Mouse (Mus musculus) heart, embryonic 14.5 days (tissue): ENCODE measurements around the gene Megf6. TPM values are rescaled to one million over a fixed set of nuclear protein-coding genes. Genes with fewer than 3 reads are reported as not detected.

Experiments
- ATAC-seq: fragments of 200-750 bp; cut with Nextera tagmentation; 2 replicates; pipeline ENCODE4 v1.8.0; 2017; ENCODE audit warnings: low read depth, moderate TSS enrichment; ENCODE audit not compliant: insufficient number of reproducible peaks, insufficient read depth, low FRiP score
- H3K27ac ChIP-seq, 2 experiments: fragments of 200-500 bp in 1 of 2; fragments of 300-500 bp in 1 of 2; sonication (generic) in 1 of 2; replicated peaks in 1 of 2; 2 replicates each; pipeline ENCODE4 v1.5.1; 2012 to 2014; ENCODE audit warnings: low read depth in 2 of 2, low read length in 2 of 2, control low read depth in 1 of 2, mild to moderate bottlenecking in 1 of 2, mixed read lengths in 1 of 2; ENCODE audit not compliant: control insufficient read depth in 1 of 2, insufficient read depth in 1 of 2
- H3K27me3 ChIP-seq: fragments of 300-500 bp; sonication (generic); 2 replicates; pipeline ENCODE4 v1.6.1; 2014; ENCODE audit warnings: mild to moderate bottlenecking, low read length, control low read depth; ENCODE audit not compliant: control insufficient read depth, insufficient read depth
- H3K36me3 ChIP-seq: fragments of 300-500 bp; sonication (generic); 2 replicates; pipeline ENCODE4 v1.6.1; 2014; ENCODE audit warnings: mild to moderate bottlenecking, control low read depth, low read length, mixed read lengths; ENCODE audit not compliant: control insufficient read depth, insufficient read depth
- H3K4me1 ChIP-seq, 2 experiments: fragments of 200-500 bp in 1 of 2; fragments of 300-500 bp in 1 of 2; sonication (generic) in 1 of 2; 2 replicates each; pipeline ENCODE4 v1.6.1; 2012 to 2014; ENCODE audit warnings: low read length in 2 of 2, control low read depth in 1 of 2, mixed read lengths in 1 of 2; ENCODE audit not compliant: control insufficient read depth in 2 of 2, insufficient read depth in 2 of 2
- H3K4me2 ChIP-seq: fragments of 300-500 bp; sonication (generic); 2 replicates; pipeline ENCODE4 v1.6.1; 2014; ENCODE audit warnings: mild to moderate bottlenecking, low read length
- H3K4me3 ChIP-seq, 2 experiments: fragments of 200-500 bp in 1 of 2; fragments of 300-500 bp in 1 of 2; sonication (generic) in 1 of 2; 2 replicates each; pipeline ENCODE4 v1.5.1; 2012 to 2014; ENCODE audit warnings: low read length in 2 of 2, mild to moderate bottlenecking in 2 of 2, control low read depth in 1 of 2, low read depth in 1 of 2, moderate library complexity in 1 of 2; ENCODE audit not compliant: control insufficient read depth in 1 of 2, insufficient read depth in 1 of 2
- H3K9ac ChIP-seq: fragments of 300-500 bp; sonication (generic); 2 replicates; pipeline ENCODE4 v1.6.1; 2014; ENCODE audit warnings: mild to moderate bottlenecking, low read length
- H3K9me3 ChIP-seq: fragments of 300-500 bp; sonication (generic); 2 replicates; pipeline ENCODE4 v1.6.1; 2016; ENCODE audit warnings: low read length, control low read depth; ENCODE audit not compliant: control insufficient read depth
- WGBS: fragments of 180-500 bp; shearing (Covaris S2); extraction: QIAGEN DNeasy Blood & Tissue Kit; methylation state at CpG from one replicate; pipeline ENCODE4 v1.1.7; 2014; 5-methylcytosine and 5-hydroxymethylcytosine counted together
- polyA plus RNA-seq: library from polyadenylated mRNA; unstranded; fragments of >200 nt; fragmentation: Nextera tagmentation; extraction: Ambion mirVana; gene quantifications from 2 replicates; pipeline ENCODE4 v1.2.1, GENCODE M21; 2014

The Megf6 gene
- polyA plus RNA-seq, 1 experiment from 2014 or later = 39.8 TPM

DNA sequence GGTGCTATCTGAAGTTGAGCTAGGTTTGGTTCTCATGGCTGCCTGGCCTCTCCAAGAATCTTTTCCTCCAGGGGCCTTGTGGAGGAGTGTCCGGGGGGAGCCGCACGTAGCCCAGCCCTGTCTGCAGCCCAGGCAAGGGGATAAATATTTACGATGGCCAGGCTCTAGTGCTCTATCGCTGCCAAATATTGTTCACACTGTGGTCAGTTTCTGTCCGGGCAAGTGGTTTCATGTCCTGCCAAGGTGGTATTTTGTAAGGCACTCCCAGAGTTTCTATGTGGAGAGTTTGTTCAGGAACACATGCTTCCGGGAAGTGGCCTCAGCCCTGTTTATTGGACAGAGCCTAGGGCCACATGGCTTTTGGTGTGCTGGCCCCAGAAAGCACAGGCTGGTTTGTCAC lies 10.5 kb downstream of the Megf6 start:
- Histone ChIP-seq H3K4me2 (no peak overlapping the region), H3K4me3 (no peak overlapping the region), H3K27me3 (no peaks in the 10 kb centered on the region), H3K27ac (no peak overlapping the region), H3K36me3 (no peaks in the 10 kb centered on the region), H3K4me1 (peaks cover 11 to 13% of the 10 kb centered on the region in 2 experiments; a peak in 3 of 4 replicates), H3K9ac (no peak overlapping the region), H3K9me3 (no peaks in the 10 kb centered on the region)
- 68% methylated on average over 7 of the region's 7 CpGs for WGBS
- no peak for ATAC-seq

DNA sequence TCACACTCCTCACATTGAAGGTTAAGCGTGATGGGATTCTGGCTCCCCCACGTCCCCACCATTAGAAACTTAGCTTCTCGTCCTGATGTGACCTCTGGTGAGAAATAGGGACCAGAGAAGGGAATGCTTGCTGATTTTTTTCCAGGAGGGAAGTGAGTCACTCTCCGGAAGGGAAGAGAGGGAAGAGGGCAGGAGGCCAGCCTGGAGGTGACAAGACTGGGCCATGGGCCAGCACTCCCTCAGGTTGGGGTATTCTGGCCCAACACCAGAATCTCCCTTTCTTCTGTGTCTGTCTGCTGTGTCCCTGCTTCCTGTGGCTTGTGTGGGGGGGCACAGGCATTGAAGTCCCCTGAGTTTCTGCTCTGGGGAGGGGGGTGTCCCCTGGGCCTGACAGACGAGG lies 13.0 kb downstream of the Megf6 start:
- no peak overlapping the region for H3K9ac ChIP-seq
- H3K9me3 ChIP-seq = no peaks in the 10 kb centered on the region
- no peaks in the 10 kb centered on the region for H3K36me3 ChIP-seq
- 0 out of 2 replicates have a peak, but pooled peaks have one; percentile 41 for ATAC-seq
- no peaks in the 10 kb centered on the region for H3K27me3 ChIP-seq
- no peak overlapping the region for H3K4me3 ChIP-seq
- no peak overlapping the region for H3K27ac ChIP-seq
- H3K4me2 ChIP-seq = no peak overlapping the region
- peaks cover 11 to 12% of the 10 kb centered on the region in 2 experiments; a peak in 3 of 4 replicates for H3K4me1 ChIP-seq
- WGBS = 41% methylated on average over 5 of the region's 5 CpGs

DNA sequence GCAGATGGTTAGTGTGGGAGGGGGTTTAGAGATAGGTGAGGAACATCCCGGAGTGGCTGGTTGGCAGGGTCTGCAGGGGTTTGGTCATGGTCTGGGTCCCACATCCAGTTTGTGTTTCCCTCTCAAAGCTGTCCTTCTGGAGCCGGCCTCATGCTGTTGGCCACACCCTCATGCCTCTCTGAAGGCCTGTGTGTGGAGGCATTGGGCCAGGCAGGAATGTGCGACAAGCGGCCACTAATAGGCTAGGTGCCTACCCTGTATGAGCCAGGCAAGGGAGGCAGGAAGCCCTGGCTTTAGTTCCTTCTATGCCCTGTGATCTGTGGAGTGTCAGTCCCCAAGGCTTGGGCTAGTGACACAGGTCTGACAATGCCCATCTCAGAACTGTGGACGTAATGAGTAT lies 14.5 kb downstream of the Megf6 start:
- no peak for ATAC-seq
- H3K9ac ChIP-seq = no peak overlapping the region
- H3K9me3 ChIP-seq = no peaks in the 10 kb centered on the region
- peaks cover 11 to 13% of the 10 kb centered on the region in 2 experiments; a peak in 3 of 4 replicates for H3K4me1 ChIP-seq
- H3K27ac ChIP-seq = no peak overlapping the region
- 53% methylated on average over 5 of the region's 5 CpGs for WGBS
- no peaks in the 10 kb centered on the region for H3K27me3 ChIP-seq
- no peak overlapping the region for H3K4me3 ChIP-seq
- no peak overlapping the region for H3K4me2 ChIP-seq
- H3K36me3 ChIP-seq = no peaks in the 10 kb centered on the region

DNA sequence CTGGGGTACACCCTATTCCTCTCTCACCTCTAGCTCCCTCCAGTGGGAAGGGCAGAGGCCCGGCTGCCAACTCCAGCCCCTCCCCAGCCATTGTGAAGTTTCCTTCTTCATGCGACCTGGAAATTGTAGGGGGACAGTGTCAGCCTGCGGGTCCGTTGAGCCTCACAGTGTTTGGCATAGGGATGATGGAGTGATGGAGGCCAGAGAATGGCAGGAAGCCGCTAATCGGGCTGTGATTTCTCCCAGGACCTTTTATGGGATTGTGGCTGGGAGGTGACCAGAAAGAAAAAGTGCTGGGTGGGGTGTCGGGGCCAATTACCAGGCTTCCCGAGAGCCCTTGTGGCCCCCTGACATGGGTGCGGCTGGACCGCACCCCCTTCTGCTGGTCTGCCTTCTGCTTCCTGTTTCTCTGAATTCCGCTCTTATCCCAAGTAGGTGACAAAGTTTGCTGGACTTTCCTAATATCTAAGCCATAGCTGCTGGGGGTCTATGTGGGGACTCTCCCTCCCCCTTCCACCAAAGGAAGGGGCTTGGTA lies 15.5 kb downstream of the Megf6 start:
- H3K4me2 ChIP-seq = no peak overlapping the region
- peak overlapping the region in 1 of 2 experiments; percentile 43; a peak in 1 of 4 replicates for H3K27ac ChIP-seq
- ATAC-seq = peak; percentile 31
- H3K4me3 ChIP-seq = no peak overlapping the region
- no peak overlapping the region for H3K9ac ChIP-seq
- H3K4me1 ChIP-seq = peaks cover 11 to 13% of the 10 kb centered on the region in 2 experiments; a peak in 3 of 4 replicates
- WGBS = 62% methylated on average over 11 of the region's 11 CpGs
- no peaks in the 10 kb centered on the region for H3K9me3 ChIP-seq
- no peaks in the 10 kb centered on the region for H3K27me3 ChIP-seq
- no peaks in the 10 kb centered on the region for H3K36me3 ChIP-seq

DNA sequence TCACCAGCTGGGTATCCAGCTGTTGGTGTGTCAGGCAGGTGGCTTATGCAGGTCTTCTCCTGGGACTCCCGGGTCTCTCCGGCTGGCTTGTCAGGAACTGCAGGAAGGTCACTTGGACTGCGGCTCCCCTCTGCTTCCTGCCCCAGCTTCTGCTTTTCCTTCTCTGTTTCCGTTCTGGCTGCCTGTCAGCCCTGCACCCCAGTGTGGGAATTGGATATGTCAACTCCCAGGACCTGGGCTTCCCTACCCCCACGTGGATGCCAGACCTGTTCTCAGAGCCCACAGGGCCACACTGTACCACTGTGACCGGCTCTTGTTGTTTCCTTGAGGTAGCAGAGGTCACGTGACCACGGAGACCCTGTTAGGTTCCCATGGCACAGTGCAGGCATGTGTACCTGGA lies 18.4 kb downstream of the Megf6 start:
- WGBS = 60% methylated on average over 8 of the region's 8 CpGs
- Histone ChIP-seq H3K9ac (no peak overlapping the region), H3K27ac (0 out of 4 replicates have a peak overlapping the region, but pooled peaks of 1 of the 2 experiments have one; percentile 42), H3K4me1 (peaks cover 5 to 10% of the 10 kb centered on the region in 2 experiments; a peak in 2 of 4 replicates), H3K4me3 (no peak overlapping the region), H3K27me3 (no peaks in the 10 kb centered on the region), H3K9me3 (no peaks in the 10 kb centered on the region), H3K4me2 (no peak overlapping the region), H3K36me3 (no peaks in the 10 kb centered on the region)
- no peak; the same call in 1 of the 2 replicates for ATAC-seq

DNA sequence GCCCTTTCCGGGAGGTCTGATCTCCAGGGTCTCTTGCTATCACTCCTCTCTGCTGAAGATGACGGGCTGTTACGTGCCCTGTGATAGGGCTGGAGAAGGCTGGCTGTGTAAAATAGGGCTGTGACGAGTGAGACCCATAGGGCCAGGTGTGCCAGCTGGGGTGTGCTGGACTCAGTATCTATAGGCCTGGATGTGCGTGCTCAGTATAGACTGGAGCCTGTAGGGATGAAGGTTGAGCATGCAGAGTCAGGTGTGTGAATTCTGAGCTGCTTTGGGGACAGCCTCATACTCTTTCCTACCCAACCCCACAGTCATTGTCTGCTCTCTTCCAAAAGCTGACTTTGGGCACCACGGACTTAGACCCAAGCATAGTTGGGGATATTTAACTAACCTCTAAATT lies 27.4 kb downstream of the Megf6 start:
- no peak overlapping the region; a peak in 2 of 4 replicates for H3K27ac ChIP-seq
- no peak for ATAC-seq

DNA sequence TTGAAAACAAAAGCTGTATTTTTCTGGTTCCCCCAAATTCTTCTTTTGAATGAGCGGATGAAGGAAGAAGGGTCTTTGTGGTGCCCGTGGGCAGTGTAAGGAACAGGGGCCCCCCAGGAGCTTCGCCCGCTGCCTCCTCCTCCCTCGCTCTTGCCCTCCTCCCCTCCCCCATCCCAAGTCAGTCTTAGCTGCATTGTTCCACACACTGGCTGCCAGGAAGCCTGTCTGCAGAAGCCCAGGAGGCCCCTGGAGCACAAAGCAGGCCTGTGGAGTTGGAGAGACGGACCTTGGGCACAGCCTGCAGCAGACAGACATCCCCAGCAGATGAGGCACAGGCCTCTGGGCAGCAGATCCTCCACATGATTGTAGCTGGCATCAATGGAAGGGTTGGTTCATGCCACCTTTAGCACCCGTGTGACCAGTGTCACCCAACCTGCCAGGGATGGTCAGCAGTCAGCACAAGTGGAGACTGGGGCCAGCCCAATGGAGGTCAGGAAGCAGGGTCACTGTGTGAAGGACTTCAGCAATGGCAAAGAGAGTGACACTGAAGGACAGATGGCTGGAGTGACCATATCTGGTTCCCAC lies 27.9 kb downstream of the Megf6 start:
- Histone ChIP-seq H3K9ac (no peak overlapping the region), H3K4me2 (no peak overlapping the region), H3K36me3 (no peaks in the 10 kb centered on the region), H3K4me3 (no peak overlapping the region), H3K9me3 (peaks cover 2% of the 10 kb centered on the region; the same call in 1 of the 2 replicates), H3K4me1 (peaks cover 6 to 9% of the 10 kb centered on the region in 2 experiments; a peak in 3 of 4 replicates), H3K27me3 (no peaks in the 10 kb centered on the region), H3K27ac (peak overlapping the region in 1 of 2 experiments; percentile 24; a peak in 1 of 4 replicates)
- ATAC-seq = no peak
- WGBS = 54% methylated on average over 7 of the region's 7 CpGs

More for the DNA sequence above, 27.4 kb downstream of the Megf6 start:
- peaks cover 6 to 9% of the 10 kb centered on the region in 2 experiments; a peak in 3 of 4 replicates for H3K4me1 ChIP-seq
- H3K9me3 ChIP-seq = peaks cover 2% of the 10 kb centered on the region; the same call in 1 of the 2 replicates
- H3K27me3 ChIP-seq = no peaks in the 10 kb centered on the region
- H3K4me3 ChIP-seq = no peak overlapping the region
- H3K36me3 ChIP-seq = no peaks in the 10 kb centered on the region
- no peak overlapping the region for H3K4me2 ChIP-seq
- 51% methylated on average over 6 of the region's 6 CpGs for WGBS
- H3K9ac ChIP-seq = no peak overlapping the region
